Mouse (Mus musculus) Muller cell, postnatal 12 days (primary cell): ENCODE measurements around the gene Spata19.

Source experiments
- DNase-seq: peaks from one replicate; pipeline ENCODE4 v3.0.0-alpha.2; 2015; ENCODE audit errors: inconsistent ontology term

Spata19 gene

DNA sequence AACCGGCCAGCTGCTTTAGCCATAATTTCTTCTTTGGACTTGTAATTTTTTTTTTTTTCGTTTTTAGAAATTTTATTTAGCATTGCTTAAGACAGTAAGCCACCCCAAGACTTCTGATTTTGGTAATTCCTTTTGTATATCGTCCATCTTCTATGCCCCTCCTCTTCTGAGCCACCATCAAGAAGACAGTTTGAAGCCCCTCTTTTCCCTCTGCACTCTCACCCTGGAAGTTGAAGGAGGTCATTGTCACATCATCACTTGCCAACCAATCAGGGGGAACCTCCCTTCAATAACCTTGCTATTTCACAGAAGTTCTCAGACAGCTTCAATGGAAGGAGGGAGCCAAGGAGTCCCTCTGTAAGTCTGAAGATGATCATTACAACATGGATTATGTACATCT, at the start of gene Spata19:
Gene Spata19, plus strand, starts transcription at position 301 of the 400 bp plus-strand sequence.
- DNase-seq = no peak

DNA sequence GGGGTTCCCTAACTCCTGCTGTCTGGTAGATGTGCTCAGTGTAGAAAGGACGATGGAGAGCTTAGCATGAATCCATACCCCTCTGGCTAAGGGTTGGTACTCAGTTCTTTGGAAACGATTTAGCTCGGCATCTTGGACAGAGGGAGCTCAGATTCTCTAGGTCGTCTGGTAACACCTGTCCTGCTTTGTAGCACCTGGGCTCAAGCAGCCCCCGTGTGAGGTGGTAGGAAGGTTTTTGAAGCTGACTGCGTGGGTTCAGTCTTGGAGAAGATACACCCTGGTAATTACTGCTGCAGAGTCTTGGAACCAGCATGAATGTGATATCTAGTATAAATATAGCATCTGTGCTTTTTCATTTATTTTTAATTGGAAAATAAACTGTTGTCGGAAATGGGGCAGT, 43.5 kb upstream of the Spata19 start:
- DNase-seq = no peak

DNA sequence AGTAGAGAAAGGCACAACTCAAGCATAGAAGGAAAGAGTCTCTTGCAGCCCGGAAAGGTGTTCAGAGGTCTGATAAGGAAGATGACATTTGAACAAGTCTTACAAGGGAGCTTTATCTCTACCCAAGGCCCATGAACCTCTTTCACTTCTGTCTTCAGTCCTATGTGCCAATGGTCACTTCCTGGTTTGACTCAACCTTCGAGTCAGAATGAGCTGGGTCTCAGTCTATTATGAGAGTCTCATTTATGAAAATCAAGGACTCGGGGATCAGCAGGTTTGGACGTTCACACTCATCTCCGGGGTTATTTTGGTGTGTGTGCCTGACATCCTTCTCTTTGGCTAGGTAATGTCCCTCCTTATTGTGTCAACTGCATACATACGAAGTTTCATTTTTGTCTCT, 38.7 kb upstream of the Spata19 start:
- no peak for DNase-seq

DNA sequence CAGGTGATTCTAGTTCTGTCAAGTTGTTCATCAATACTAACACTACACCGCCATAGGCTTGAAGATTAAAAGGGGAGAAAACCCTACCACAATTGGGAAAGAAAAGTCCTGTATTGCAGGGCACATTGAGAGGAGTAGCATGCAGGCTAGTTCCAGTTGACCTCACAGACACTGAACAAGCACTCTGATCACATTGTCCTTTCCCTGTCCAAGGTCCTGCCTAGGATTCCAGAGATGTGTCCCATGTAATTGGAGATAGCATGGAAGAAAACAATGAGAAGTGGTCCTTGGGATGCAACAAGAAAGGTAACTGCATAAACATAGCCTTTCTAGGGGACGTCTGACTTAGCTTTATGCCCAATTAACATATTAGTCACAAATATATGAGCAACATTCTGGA, 29.4 kb upstream of the Spata19 start:
- DNase-seq = peak; percentile 22

DNA sequence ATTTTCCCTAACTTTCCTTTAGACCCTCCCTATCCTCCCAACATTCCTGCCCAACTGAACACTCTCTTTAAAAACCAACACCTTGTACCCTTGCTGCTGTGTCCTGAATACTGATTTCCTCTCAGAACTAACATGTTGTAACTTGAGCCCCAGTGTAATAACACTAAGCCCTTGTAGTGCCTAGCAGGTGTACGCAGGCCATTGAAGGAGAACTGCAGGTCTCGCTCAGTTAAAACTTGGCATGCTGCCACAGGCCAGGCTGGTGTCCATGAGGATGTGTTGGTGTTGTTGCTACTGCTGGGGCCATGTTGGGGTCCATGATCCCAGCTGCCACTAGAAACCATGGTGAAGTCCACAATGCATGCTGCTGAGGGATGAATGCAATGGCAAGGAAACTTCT, 27.5 kb upstream of the Spata19 start:
- DNase-seq = no peak

DNA sequence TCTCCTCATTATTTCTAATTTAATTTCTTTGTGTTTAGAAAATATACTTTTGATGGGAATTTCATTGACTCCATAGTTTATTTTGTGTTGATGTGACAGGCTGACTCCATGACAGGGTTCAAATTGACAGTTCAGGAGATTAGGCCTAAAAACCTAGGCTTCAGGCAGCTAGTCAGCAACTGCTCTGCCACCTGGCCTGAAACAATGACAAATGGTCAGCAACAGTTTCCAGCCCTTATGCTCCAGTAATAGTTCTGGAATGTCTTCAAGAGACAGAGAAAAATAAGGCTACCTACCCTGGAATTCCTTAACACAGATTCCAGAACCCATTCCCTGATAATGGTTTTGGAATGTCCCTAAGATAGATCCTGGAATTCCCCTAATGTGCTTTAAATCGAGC, 20.9 kb upstream of the Spata19 start:
- DNase-seq = peak; percentile 10

DNA sequence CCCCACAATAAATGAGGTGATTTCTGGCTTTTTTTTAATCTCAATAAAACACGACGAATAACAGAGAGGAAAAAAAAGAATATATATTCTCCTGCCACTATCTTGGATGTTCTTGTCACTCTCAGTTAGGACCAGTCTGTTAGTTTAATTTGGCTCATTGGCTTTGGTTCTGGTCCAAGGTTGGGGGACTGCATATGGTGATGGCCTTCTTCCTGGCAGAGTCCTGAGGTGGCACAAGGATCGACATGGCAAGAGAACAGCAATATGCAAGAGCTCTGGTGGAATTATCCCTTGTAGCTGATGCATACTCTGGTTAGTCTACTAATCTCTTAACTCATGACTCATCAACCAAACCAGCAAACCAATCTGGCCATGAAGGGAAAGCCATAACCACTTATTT, 9.6 kb upstream of the Spata19 start:
- no peak for DNase-seq

DNA sequence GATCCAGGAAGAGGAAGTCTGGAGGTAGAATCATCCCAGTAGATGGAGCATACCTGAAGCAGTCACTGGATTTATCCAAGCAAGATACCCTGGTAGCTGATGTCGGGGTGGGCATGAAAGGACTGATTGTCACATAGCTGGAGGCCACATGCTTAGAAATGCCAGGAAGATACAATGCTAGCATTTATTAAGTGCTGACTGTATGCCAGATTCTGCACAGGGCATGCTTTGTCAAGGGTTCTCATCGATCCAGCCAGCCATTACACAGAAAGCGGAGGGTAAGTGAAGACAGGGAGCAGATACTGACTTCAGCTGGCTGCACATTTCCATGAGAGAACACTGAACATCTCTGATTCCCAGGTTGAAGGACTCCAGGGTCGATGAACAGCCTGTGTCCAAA, 4.6 kb downstream of the Spata19 start:
- DNase-seq = peak; percentile 16

DNA sequence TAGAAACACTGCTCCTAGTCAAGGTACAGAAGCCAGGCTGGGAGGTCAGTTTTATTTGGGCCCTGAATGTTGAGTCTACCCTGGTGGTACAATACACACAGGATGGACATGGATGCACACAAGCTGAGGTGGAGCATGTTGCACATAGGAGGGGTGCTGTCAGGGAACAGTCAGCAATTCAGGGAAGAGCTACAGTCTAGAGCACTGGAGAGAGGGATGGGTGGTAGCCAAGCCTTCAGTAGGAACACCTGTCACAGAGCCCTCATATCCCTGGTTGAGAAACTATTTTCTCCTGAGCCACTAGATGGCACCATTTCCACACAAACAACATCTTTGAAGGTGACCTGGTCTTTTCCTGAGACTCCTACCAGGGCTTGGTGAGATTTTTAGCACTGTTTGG, 13.1 kb downstream of the Spata19 start:
- DNase-seq = peak; percentile 37

DNA sequence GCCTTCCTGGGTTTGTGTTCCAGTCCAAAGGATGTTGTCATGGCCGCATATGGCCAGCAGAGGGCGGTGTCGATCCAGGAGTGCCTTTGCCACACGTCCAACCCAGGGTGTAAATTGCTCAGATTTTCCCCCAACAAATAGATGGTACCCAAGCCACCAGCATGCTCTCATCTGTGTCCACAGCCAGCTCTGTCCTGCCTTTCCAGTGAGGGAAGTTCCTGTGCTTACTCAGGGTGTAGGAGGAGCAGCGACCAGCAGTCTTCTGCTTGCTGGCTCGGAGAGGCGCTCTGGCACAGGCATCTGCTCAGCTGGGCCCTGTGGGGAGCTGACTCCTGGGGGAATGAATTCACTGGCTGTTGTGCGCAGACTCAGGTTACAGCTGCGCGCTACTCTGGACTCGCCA, 17.5 kb downstream of the Spata19 start:
- DNase-seq = peak; percentile 77

DNA sequence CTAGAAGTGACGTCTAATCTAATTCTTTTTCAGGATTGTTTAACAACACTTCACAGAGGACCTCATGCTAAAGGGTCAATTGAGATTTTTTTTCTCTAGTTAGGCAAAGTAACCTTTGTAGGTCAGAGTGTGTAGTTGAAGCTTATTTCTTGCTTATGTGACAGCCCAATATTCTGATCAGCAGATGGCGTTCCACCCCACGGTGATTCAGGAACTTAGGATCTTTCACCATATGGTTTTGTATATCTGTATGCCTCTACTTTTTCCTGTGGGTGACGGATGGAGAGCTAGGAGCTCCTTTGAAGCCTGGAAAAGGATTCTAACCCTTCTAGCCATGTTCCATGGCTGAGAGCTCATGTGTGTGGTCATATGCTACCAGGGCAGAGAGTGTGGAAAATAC, 27.9 kb downstream of the Spata19 start:
- DNase-seq = no peak

DNA sequence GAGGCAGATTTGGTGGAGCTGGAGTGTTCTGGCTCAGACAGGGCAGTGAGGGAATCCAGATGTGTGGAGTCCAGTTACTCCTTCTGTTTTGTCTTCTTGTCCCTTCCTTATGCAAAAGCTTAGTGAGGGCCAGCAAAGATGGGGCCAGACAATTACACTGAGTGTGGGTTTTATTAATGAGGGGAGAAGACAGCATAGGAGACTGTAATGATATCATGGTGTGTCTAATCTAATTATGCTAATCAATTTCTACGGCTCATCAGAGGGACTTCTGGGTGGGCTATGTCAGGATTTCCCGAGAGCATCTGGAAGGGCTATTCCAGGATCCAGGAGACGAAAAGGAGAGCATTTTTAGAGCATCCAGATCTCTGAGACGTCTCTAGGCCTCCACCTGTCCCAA, 32.0 kb downstream of the Spata19 start:
- no peak for DNase-seq

DNA sequence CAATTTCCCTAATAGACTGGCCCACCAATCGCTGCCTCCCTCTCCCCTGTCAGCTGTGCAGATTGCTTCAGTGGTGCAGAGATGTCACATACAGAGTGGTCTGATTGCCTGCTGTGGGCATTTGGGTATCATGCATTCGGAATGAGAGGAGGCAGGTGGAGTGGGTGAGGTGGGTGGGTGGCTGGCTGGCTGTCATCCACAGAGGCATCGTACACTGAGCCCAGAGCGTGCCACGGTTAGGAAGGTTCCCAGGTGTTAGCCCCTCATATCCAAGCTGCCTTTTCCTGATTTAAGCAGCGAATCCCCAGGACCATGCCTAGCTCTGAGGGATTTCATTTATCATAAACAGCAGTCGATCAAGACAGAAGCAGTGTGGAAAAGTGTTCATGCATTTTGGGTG, 36.7 kb downstream of the Spata19 start:
- DNase-seq = no peak

DNA sequence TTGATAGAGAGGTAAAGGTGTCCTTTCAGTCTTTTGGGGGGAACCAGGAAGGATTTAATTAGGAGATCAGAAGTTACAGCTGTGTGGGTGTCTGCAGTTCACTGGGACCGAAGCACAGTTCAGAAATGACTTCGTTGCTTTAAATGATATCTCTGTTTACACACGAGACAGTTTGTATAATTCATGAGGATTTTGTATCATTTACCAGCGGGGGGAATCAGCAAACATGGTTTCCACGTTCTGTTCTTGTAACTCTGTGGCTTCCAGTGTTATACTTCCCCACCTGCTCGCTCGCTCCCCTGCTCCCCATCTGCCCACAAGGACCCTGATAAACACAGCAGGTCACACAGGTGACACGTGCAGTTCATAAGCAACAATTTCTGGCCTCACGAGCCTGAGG, 39.3 kb downstream of the Spata19 start:
- no peak for DNase-seq

DNA sequence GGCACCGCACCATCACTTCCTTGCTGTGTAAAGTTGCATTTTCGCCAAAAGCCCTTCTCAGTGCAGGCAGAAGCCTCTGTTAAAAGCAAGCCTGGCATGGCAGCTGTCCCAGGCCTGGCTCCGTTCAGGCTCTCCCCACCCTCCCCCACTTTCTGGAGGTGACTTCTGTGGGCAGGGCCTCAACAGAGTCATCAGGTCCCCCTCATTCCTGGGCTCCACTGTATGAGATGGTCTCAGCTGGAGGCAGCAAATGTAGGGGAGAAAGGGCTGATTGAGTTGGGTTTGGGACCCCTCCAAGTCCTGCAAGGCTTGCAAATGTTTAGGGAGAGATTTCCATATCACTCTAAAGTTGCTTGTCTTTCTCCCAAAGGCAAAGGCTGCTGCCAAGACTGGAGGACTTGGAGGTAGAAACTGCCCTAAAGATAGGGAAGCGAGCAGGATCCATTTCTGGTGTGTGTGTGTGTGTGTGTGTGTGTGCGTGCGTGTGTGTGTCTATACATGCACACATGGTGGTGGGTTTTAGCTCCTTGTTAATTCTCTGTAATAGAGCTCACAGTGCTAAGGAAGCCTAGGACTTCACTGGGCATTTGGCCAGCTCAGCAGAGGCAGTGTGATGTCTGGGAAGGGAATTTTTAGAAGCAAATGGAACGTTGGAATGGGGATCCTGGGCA, 40.9 kb downstream of the Spata19 start:
- DNase-seq = peak; percentile 48

DNA sequence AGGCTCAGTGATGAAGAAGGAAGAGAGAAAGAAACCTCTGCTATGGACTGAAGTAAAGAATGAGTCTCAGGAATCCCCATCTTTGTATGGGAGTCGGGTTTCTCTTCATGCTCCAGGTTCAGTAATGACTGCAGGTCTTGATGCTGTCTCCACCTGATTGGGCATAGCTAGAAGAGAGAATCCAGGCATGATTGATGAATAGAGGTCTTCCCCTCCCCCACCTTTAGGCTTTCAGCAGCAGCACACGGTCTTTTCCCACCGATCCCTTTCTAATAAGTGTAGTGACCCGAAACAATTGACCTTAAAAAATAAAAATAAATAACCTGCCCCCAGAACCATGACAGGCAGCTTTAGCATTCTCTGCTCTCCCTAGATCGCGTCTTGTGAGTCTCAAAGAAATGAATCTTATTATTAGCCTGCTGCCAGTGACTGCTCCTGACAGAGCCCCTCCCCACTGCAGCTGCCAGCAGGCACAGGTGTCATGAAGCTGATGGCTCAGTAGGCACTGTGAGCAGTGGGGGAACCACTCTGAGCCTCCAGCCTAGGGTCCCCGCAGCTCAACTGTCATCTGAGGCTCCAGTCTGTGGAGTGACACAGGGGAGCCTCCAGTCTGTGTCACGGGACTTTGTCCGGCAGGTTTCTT, 53.3 kb downstream of the Spata19 start:
- no peak for DNase-seq
